Mouse (Mus musculus) frontal cortex, postnatal 36 days (tissue): Measurements from ENCODE around the gene Aarsd1.
"Not testable (repeated sequence)": the region's sequence is repeated elsewhere in the genome, so short reads cannot be mapped to it uniquely, and the experiment has no call there.

ENCODE experiments used
- DNase-seq, 2 experiments: peaks; one replicate each; pipeline ENCODE4 v3.0.0; 2022; ENCODE audit warnings: low spot score in 2 of 2

Gene Aarsd1

GRCm38 (mm10) chr11:101446860-101447259, 29.4 kb upstream of the Aarsd1 start:
- not testable (repeated sequence) for DNase-seq

GRCm38 (mm10) chr11:101446319-101446718, 28.9 kb upstream of the Aarsd1 start:
- no peak for DNase-seq

GRCm38 (mm10) chr11:101442760-101443159, 25.3 kb upstream of the Aarsd1 start:
- no peak for DNase-seq

- peak; percentile 95 to 97 for DNase-seq
Measured at GRCm38 (mm10) chr11:101442127-101442693, 24.8 kb upstream of the Aarsd1 start, which contains the start of gene Rpl27. TSS of gene Rpl27 (plus strand) at chr11:101442298.

GRCm38 (mm10) chr11:101441450-101442126, 24.2 kb upstream of the Aarsd1 start:
- not testable (repeated sequence) for DNase-seq

- DNase-seq, result not testable (repeated sequence)
Measured at GRCm38 (mm10) chr11:101438006-101438405, 20.6 kb upstream of the Aarsd1 start.

- DNase-seq, result no peak
Measured at GRCm38 (mm10) chr11:101436916-101437315, 19.5 kb upstream of the Aarsd1 start.

- no peak for DNase-seq
Measured at GRCm38 (mm10) chr11:101435831-101436230, 18.4 kb upstream of the Aarsd1 start.

- DNase-seq, result no peak
Measured at GRCm38 (mm10) chr11:101433396-101433795, 16.0 kb upstream of the Aarsd1 start.

GRCm38 (mm10) chr11:101431327-101431726, 13.9 kb upstream of the Aarsd1 start:
- no peak for DNase-seq

GRCm38 (mm10) chr11:101426165-101426564, 8.8 kb upstream of the Aarsd1 start:
- no peak for DNase-seq

GRCm38 (mm10) chr11:101424925-101425813, 7.8 kb upstream of the Aarsd1 start, which contains the start of the genes Rundc1 and Ptges3l:
TSS of gene Rundc1 (plus strand) at chr11:101425085.
TSS of gene Ptges3l (minus strand) at chr11:101425333.
- peak; percentile 97 to 98 for DNase-seq

GRCm38 (mm10) chr11:101424105-101424851, 6.9 kb upstream of the Aarsd1 start, which contains the start of gene Gm27029:
TSS of gene Gm27029 (minus strand) at chr11:101424796.
- DNase-seq, result no peak

GRCm38 (mm10) chr11:101420148-101420547, 2.7 kb upstream of the Aarsd1 start:
- DNase-seq, result no peak

GRCm38 (mm10) chr11:101419610-101420009, 2.2 kb upstream of the Aarsd1 start:
- DNase-seq, result no peak

- DNase-seq, result peak; percentile 17 to 57
Measured at GRCm38 (mm10) chr11:101418991-101419390, 1.6 kb upstream of the Aarsd1 start.

- no peak for DNase-seq
Measured at GRCm38 (mm10) chr11:101416433-101417100, 848 bp downstream of the Aarsd1 start.

GRCm38 (mm10) chr11:101415306-101415705, 2.1 kb downstream of the Aarsd1 start:
- no peak for DNase-seq

- peak; percentile 65 to 74 for DNase-seq
Measured at GRCm38 (mm10) chr11:101395110-101395509, 22.3 kb downstream of the Aarsd1 start.

GRCm38 (mm10) chr11:101381817-101382216, 35.6 kb downstream of the Aarsd1 start:
- DNase-seq, result no peak

- no peak for DNase-seq
Measured at GRCm38 (mm10) chr11:101378926-101379325, 38.5 kb downstream of the Aarsd1 start.
